Mouse (Mus musculus): ENCODE data around the gene Plk1. TPM values are rescaled to one million over a fixed set of nuclear protein-coding genes. Genes with fewer than 3 reads are reported as not detected.

Gene Plk1
- polyA plus RNA-seq, 1 experiment from 2014 or later: 230 TPM

GRCm38 (mm10) chr7:122199296-122199695 is 40.1 kb downstream of the Plk1 start:
- no peak for DNase-seq (ENCODE audit: low spot score)

GRCm38 (mm10) chr7:122203936-122204335 is 44.7 kb downstream of the Plk1 start:
- no peak for DNase-seq (ENCODE audit: low spot score)
- WGBS: 67% methylated on average over 2 of the region's 2 CpGs
- no peaks in the 10 kb centered on the region for H3K4me1 ChIP-seq
- H3K4me3 ChIP-seq: no peak overlapping the region
- no peaks in the 10 kb centered on the region for H3K9me3 ChIP-seq
- H3K36me3 ChIP-seq (replicated peaks): no peaks in the 10 kb centered on the region
- H3K27me3 ChIP-seq (replicated peaks; ENCODE audit: low read depth, poor library complexity, severe bottlenecking): no peaks in the 10 kb centered on the region
- no peak overlapping the region for H3K27ac ChIP-seq (replicated peaks)

More at GRCm38 (mm10) chr7:122199296-122199695, 40.1 kb downstream of the Plk1 start:
- 36% methylated on average over 5 of the region's 5 CpGs for WGBS
- Histone ChIP-seq H3K4me1 (no peaks in the 10 kb centered on the region), H3K9me3 (no peaks in the 10 kb centered on the region), H3K27ac (replicated peaks) (no peak overlapping the region), H3K4me3 (no peak overlapping the region), H3K36me3 (replicated peaks) (no peaks in the 10 kb centered on the region), H3K27me3 (replicated peaks; ENCODE audit: low read depth, poor library complexity, severe bottlenecking) (no peaks in the 10 kb centered on the region)

GRCm38 (mm10) chr7:122206121-122206520 is 46.9 kb downstream of the Plk1 start:
- H3K27me3 ChIP-seq (replicated peaks; ENCODE audit: low read depth, poor library complexity, severe bottlenecking): no peaks in the 10 kb centered on the region

GRCm38 (mm10) chr7:122208276-122209021 is 49.2 kb downstream of the Plk1 start:
- H3K27ac ChIP-seq (replicated peaks): no peak overlapping the region
- 58% methylated on average over 7 of the region's 7 CpGs for whole genome bisulfite sequencing
- no peaks in the 10 kb centered on the region for H3K36me3 ChIP-seq (replicated peaks)
- H3K4me3 ChIP-seq: no peak overlapping the region
- no peaks in the 10 kb centered on the region for H3K4me1 ChIP-seq
- no peaks in the 10 kb centered on the region for H3K9me3 ChIP-seq
- DNase-seq (ENCODE audit: low spot score): no peak
- no peaks in the 10 kb centered on the region for H3K27me3 ChIP-seq (replicated peaks; ENCODE audit: low read depth, poor library complexity, severe bottlenecking)

More at GRCm38 (mm10) chr7:122206121-122206520, 46.9 kb downstream of the Plk1 start:
- Histone ChIP-seq H3K4me1 (no peaks in the 10 kb centered on the region), H3K4me3 (no peak overlapping the region), H3K9me3 (no peaks in the 10 kb centered on the region), H3K27ac (replicated peaks) (no peak overlapping the region), H3K36me3 (replicated peaks) (no peaks in the 10 kb centered on the region)
- no peak for DNase-seq (ENCODE audit: low spot score)
- 83% methylated on average over 2 of the region's 2 CpGs for WGBS

GRCm38 (mm10) chr7:122219315-122219801 is 60.1 kb downstream of the Plk1 start, which contains the start of gene Chp2:
Gene Chp2, plus strand, starts transcription at chr7:122219496.
- peak within 1 kb of the TSS; percentile 39 for H3K4me3 ChIP-seq

More at GRCm38 (mm10) chr7:122219315-122219801, 60.1 kb downstream of the Plk1 start, which contains the start of gene Chp2:
- Histone ChIP-seq H3K27ac (replicated peaks) (no peak within 1 kb of the TSS), H3K36me3 (replicated peaks) (no peaks in the 10 kb centered on the region), H3K9me3 (peaks cover 3% of the 10 kb centered on the region; the same call in 1 of the 2 replicates), H3K4me1 (peaks cover 8% of the 10 kb centered on the region), H3K27me3 (replicated peaks; ENCODE audit: low read depth, poor library complexity, severe bottlenecking) (peaks cover 20% of the 10 kb centered on the region)
- WGBS: 26% methylated on average over 20 of the region's 20 CpGs
- DNase-seq (ENCODE audit: low spot score): peak; percentile 11

Other genes starting within 250 kb of the Plk1 start
- gene Cog7, start 177.7 kb upstream of the Plk1 start, polyA plus RNA-seq (2016; fragmentation: Nextera tagmentation; extraction: Ambion mirVana): 22.0 and 23.0 TPM in 2 replicates
- gene Gga2, start 138.2 kb upstream of the Plk1 start, polyA plus RNA-seq (2016; fragmentation: Nextera tagmentation; extraction: Ambion mirVana): 111 and 124 TPM in 2 replicates
- 74.8 and 75.0 TPM in 2 replicates for gene Ubfd1, start 92.3 kb upstream of the Plk1 start, polyA plus RNA-seq (2016; fragmentation: Nextera tagmentation; extraction: Ambion mirVana)
- 16.4 and 18.4 TPM in 2 replicates for gene Ears2, start 92.2 kb upstream of the Plk1 start, polyA plus RNA-seq (2016; fragmentation: Nextera tagmentation; extraction: Ambion mirVana)
- 763 and 789 TPM in 2 replicates for gene Ndufab1, start 57.6 kb upstream of the Plk1 start, polyA plus RNA-seq (2016; fragmentation: Nextera tagmentation; extraction: Ambion mirVana)
- 25.6 and 27.0 TPM in 2 replicates for gene Palb2, start 26.5 kb upstream of the Plk1 start, polyA plus RNA-seq (2016; fragmentation: Nextera tagmentation; extraction: Ambion mirVana)
- 117 and 120 TPM in 2 replicates for gene Dctn5, start 26.4 kb upstream of the Plk1 start, polyA plus RNA-seq (2016; fragmentation: Nextera tagmentation; extraction: Ambion mirVana)
- gene Ern2, start 26.8 kb downstream of the Plk1 start, polyA plus RNA-seq (2016; fragmentation: Nextera tagmentation; extraction: Ambion mirVana): 0.05 TPM in 2 replicates
- gene Chp2, start 60.1 kb downstream of the Plk1 start, polyA plus RNA-seq (2016; fragmentation: Nextera tagmentation; extraction: Ambion mirVana): not detected in 2 replicates
- gene Prkcb, start 129.3 kb downstream of the Plk1 start, polyA plus RNA-seq (2016; fragmentation: Nextera tagmentation; extraction: Ambion mirVana): 3.2 and 3.6 TPM in 2 replicates

Measured in embryonic facial prominence, embryonic 10.5 days (tissue).